Mouse (Mus musculus) thymus, postnatal 14 days (tissue): ENCODE data around the gene Ap1b1.
"Not testable (repeated sequence)": the region's sequence is repeated elsewhere in the genome, so short reads cannot be mapped to it uniquely, and the experiment has no call there.

Source experiments
- DNase-seq: peaks from one replicate; pipeline ENCODE4 v3.0.0; 2021

Ap1b1 gene

GRCm38 (mm10) chr11:5062860-5063505 is 76.4 kb downstream of the Ap1b1 start:
- no peak for DNase-seq

GRCm38 (mm10) chr11:5063561-5064281 is 77.1 kb downstream of the Ap1b1 start:
- DNase-seq: no peak

GRCm38 (mm10) chr11:5064282-5065055 is 77.8 kb downstream of the Ap1b1 start:
- DNase-seq: no peak

GRCm38 (mm10) chr11:5065056-5065821 is 78.6 kb downstream of the Ap1b1 start, which contains the start of gene Gas2l1:
Gene Gas2l1 (minus strand): TSS chr11:5065327.
- peak; percentile 59 for DNase-seq

- no peak for DNase-seq
These were observed 80.4 kb downstream of the Ap1b1 start for GRCm38 (mm10) chr11:5067063-5067462.

- no peak for DNase-seq
These were observed 81.7 kb downstream of the Ap1b1 start for GRCm38 (mm10) chr11:5068126-5068971.

GRCm38 (mm10) chr11:5074882-5075281 is 88.3 kb downstream of the Ap1b1 start:
- DNase-seq: peak; percentile 55

GRCm38 (mm10) chr11:5075760-5076159 is 89.1 kb downstream of the Ap1b1 start:
- no peak for DNase-seq

GRCm38 (mm10) chr11:5076843-5077242 is 90.2 kb downstream of the Ap1b1 start:
- DNase-seq: not testable (repeated sequence)

GRCm38 (mm10) chr11:5089147-5089546 is 102.5 kb downstream of the Ap1b1 start:
- no peak for DNase-seq

- DNase-seq: no peak
These were observed 105.1 kb downstream of the Ap1b1 start for GRCm38 (mm10) chr11:5091706-5092105.
